Mouse (Mus musculus): ENCODE data around the gene Rgl1.

The Rgl1 gene

DNA sequence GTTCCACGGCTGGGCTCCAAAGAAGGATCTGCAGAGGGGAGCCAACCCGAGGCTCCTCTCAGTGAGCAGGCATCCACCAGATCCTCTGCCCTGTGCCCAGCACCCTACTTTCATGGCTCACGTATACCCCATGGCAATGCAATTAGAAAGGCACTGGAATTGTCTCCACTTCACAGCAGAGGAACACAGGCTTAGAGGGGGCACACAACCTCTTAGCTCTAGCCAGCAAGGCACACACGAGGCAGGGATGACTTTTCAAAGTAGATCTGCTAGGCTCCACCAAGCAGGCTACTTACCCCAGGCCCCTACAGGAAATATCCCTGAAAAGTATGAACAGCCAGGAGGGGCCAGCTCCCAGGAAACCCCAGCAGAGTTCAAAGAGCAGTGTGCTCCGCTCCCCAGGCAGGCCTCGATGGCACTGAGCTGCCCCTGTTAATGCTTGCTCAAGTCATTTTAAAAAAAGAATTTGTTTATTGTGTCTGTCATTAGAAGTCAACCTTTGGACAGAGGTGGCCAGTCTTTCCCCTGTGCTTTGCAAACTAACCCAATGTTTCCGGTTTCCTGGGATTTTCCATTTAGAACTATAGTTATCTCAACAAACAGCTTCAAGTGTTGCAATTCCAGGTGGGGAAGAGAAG is 151.3 kb downstream of the Rgl1 start:
- DNase-seq (ENCODE audit: low spot score): no peak

DNA sequence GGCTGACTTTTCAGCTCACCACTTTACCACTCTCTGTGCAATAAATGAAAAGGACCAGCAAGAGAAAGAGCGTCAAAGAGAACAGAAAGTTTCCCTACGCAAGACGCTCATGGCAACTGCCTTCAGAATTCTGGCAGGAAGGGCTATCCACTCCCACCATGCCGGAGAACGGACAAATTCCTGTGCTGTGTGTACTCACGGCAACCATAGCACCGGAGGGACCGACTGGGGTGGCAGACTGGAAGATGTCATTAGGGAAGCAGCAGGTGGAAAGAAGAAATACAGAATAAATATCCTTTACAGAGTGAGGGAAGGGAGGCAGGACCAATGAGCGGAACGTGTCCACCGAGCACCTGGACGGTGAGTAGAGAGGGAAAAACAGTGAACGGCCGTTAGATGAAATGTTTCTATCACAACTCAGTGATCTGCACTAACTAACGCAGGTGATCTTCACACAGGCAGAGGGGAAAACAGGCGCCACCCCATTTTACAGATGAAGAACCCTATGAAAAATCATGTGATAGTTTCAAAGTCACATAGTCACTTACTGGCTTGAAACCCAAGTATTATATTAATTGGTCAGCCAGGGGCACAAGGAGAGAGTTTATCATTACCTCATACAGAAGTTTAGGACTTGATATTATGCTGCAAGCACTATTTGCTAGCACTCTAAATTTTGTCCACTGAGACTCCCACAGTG is 152.8 kb downstream of the Rgl1 start:
- no peak for DNase-seq (ENCODE audit: low spot score)

DNA sequence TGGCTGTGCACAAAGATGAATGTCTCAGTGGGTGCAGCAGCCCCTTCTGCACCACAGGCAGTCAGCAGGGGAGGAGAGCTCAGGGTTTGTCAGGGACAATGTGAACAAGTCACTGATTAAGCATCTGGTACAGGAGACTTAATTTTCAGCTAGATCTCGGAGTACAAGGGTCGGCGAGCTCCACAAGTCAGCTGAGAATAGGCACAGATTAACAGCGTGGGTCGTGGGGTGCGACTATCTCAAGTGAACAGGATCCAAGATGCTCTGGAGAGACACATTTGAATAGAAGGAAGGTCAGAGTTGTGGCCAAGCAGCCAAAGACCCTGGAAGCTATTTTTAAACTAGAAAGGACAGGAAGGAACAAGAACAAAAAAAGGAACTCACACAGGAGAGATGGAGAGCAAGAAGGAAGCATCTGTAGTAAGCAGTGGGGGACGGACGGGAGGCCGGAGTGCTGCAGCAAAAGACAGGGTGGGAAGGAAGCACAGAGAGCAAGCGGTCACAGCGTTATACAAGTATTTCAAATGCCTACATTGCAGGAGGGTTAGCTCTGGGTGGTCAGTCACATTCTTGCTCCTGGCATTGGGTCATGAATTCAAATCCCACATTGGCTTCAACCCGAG is 153.5 kb downstream of the Rgl1 start:
- DNase-seq (ENCODE audit: low spot score): no peak

DNA sequence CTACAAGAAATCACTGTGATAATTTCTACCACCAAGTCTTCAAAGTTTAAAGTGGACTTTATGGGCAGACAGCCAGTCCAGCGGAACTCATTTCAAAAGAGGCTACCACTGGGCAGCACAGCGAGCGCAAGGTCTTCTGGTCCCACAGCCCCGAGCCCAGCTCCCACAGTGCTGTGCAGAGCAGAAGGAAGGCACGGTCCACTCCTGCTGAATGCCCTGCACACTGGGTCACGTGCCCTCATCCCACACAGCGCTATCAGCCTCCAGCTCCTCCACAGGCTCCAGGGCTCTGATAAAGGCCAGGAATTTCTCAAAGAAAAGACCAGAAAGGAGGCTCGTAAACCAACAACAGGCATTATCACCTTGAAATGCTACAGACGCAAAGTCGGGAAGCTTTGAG is 156.6 kb downstream of the Rgl1 start:
- DNase-seq (ENCODE audit: low spot score): no peak

DNA sequence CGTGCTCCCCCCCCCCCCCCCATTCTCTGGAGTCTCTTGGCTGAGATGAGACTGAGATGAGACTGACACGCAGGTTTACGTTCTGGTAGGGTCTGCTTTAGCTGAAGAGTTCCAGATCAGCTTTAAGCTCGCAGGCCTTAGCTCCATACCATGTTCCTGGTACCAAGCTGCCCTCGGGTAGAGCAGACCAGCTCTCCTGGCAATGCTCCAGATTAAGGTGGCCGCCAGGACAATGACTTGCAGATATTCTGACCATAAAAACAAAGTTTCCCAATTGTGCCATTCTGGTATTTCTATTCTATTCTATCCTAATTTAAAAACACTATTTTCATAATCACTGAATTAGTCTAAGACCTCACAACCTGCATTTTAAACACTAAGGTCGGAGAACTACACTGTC is 157.1 kb downstream of the Rgl1 start:
- no peak for DNase-seq (ENCODE audit: low spot score)

DNA sequence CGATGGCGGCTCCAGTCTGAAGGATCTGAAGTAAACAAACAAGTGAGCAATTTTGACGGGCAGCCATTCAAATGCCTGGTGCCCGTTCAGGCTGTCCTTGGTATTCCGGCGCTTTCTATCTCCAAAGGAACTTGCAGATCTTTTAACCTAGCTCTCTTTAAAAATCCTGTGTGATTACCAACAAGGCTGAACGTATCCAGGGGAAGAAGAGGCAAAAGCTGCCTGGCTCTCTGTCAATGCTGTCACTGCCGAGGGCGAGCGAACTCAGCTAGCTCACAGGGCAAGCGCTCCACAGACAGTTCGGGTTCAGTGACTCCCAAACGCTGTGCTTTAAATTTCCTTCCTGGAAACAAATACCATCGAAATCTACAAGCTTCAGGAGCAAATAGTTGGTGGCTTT is 158.4 kb downstream of the Rgl1 start:
- DNase-seq (ENCODE audit: low spot score): no peak

DNA sequence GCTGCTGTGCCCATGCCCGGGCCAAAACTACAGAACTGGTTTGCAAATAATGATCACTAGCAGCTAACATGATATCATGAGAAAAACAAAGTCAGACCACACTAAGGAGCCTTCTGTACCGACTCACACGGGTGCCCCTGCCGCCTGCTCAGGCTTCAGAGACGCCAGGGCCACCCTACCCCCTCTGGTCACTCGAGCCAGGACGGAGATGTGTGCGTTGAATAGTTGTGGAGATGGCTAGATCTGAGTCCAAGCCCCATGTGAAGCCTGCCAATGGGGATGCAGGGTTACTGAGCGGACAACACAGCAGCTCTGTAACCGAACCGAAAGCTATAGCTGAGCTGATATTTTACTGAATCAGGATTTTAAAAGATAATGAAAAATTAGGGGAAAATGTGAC is 159.4 kb downstream of the Rgl1 start:
- DNase-seq (ENCODE audit: low spot score): no peak

DNA sequence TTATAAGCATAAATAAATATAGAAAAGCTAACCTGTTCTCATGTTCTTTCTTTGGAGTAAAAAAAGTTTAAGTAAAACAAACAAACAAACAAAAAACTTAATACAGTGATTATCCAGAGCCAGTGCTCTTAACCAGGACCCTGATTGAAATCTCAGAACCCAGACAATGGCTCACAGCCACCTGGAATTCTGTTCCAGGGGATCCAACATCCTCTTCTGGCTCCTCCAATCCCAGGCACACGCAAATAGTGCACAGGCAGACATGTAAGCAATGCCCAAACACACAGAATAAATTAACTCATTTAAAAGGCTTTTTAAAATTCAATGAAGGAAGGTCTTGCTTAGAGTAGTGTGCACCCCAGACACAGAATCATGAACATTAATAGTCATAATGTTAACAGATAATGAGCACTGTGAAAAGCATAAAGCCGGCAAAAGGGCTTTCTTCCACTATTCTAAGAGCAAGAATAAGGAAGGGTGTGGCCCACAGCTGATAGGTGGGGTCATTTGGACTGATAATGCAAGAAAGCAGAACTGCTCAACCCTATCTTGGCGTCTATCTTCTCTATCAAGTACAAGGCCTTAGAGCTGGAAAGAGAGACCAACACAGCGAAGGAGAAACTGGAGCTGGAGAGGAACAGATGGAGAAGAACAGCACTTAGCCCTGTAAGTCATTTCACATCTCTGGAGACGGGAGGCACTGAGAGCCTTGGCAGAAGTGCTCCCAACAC is 160.1 kb downstream of the Rgl1 start:
- no peak for DNase-seq (ENCODE audit: low spot score)

DNA sequence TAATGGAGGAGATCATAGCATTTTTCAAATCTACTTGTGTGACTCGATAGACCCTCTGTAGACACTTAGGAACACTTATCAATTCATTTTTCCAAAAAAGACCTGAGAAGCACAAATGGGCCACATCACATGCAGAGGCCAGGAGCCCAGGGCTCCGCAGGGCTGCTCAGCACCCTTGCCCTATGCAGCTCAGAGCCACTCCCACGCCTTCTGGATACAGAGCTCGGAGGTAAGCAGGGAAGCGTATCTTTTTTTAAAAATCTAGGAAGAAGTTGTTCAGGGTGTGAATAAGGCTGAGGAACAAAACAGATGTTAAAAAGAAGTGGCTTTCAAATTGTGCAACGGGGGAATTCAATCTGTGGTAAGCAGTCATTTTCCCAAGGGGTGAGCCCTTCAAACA is 162.0 kb downstream of the Rgl1 start:
- DNase-seq (ENCODE audit: low spot score): no peak

DNA sequence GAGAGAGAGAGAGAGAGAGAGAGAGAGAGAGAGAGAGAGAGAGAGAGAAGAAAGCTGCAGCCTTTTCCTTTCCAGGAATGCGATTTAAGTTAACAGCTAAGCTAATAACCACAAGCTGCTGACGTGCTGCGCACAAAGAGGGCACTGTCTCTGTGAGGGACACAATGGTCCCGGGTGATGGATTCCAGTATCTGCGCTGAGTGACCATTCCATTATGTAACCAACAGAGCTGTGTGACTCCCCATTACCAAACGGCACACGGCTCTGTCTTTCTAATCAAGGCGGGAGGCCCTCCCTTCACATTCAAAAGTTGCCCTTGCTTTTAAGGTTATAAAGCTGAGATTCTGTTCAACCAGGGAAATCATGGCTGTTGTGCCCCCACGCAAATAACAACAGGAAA is 162.5 kb downstream of the Rgl1 start:
- no peak for DNase-seq (ENCODE audit: low spot score)

DNA sequence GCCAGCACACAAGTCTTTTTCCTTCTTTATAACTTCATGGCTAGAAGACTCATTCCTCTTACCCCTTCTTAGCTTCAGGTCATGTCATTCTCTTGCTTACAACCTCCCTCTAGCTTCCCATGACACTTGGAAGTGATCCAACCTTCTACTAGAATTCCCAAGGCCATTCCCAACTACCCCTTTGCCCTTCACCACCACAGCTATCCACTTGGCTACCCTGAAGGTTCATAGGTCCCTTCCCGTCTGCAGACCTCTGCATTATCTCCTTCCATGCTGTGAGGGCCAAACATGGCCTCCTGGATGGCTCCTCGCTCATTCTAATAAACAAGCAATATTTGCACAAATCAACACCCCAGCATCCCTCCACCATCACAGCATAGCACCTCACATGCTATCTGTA is 165.7 kb downstream of the Rgl1 start:
- no peak for DNase-seq (ENCODE audit: low spot score)

DNA sequence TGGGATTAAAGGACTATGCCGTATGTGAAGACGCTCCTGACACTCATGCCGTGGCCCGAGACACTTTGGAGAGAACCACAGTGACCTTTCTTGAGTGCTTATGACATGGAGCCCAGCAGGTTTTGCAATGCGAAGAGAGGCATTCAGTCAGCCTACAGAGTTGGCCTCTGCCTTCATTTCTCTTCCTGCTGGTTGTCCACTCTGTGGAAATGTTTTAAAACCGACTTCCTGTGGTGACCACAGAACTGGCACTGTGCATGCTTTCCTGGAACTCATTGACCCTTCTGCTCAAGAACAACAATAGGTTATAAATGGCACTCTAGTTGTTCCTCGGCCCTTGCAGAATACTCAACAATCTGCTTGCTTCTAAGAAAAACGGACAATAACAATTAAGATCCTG is 166.8 kb downstream of the Rgl1 start:
- no peak for DNase-seq (ENCODE audit: low spot score)

DNA sequence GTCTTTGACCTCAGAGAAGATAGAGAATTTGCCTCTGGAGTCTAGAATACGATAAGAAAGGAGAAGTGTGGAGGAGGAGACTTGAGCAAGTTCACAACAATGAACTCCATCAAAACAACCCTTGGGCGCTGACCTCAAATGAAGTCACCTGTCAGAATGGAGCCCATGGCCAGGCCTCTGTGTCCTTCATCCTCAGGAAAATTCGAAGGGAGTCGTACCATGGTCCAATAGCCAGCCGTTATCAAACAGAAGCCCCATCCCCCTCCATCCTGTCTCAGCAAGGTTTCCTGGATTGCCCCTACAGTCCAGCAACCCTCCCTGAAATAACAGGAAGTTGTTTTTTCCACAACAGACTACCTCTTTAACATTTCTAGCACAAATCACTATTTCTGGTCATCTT is 171.5 kb downstream of the Rgl1 start:
- no peak for DNase-seq (ENCODE audit: low spot score)

DNA sequence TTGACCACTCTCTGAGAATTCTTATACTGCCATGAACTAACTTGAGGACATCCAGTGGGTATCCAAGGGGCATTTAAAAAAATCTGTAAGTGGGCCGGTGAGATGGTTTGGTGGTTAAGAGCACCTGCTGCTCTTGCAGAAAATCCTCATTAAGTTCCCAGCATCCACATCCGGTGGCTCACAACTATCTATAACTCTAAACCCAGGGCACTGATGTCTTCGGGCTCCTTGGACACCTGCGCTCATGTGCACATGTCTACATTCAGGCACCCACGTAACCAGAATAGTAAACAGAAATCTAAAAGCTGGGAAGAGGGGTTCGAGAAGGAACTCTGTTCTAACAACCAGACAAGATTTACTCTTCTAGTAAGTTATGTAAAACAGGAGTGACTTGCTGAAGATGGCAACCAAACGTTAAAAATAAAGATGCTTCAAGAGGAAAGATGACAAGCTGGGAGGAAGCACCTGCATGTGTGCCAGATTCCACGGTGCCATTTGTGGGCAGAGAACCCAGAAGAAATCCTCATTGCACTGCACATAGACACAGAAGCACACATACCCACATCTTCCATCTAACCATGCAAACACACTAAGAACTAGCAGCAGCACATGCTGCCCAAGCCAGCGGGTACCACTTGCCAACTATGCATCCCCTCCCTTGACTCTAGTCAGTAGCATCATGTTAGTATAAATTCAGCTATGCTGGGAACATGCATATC is 172.2 kb downstream of the Rgl1 start:
- DNase-seq (ENCODE audit: low spot score): no peak

DNA sequence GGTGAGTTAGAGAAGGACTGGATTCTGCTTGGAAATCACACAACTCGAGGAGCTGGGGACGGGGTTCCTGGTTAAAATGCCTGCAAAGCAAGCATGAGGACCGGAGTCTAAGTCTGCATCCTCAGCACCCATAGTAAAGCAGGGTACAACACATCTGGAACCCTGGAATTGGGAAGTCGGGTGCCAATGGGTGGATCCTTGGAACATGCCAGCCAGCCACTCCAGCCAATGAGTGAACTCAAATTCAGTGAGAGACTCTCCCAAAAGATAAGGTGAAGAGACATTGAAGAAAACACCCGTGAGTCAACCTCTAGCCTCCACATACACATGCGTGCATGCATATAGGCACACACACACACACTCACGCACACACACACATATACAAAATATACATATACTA is 172.8 kb downstream of the Rgl1 start:
- DNase-seq (ENCODE audit: low spot score): no peak

DNA sequence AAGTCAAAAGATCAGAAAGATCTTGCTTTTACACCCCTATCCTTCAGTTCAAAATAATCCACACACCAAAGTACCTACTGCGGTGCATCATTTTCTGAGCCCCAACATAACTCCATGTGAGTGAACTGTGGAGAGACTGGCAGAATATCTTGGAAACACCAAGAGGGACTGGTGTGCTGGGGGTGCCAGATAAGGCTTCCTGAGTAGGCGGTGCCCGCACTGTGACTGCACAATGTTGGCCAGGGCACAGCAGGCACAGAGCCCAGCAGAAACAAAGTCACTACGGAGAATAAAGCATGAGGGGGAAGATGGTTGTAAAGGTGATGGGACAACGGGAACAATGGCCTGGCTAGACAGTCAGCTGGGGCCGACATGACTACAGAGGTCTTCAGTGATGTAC is 173.5 kb downstream of the Rgl1 start:
- no peak for DNase-seq (ENCODE audit: low spot score)

DNA sequence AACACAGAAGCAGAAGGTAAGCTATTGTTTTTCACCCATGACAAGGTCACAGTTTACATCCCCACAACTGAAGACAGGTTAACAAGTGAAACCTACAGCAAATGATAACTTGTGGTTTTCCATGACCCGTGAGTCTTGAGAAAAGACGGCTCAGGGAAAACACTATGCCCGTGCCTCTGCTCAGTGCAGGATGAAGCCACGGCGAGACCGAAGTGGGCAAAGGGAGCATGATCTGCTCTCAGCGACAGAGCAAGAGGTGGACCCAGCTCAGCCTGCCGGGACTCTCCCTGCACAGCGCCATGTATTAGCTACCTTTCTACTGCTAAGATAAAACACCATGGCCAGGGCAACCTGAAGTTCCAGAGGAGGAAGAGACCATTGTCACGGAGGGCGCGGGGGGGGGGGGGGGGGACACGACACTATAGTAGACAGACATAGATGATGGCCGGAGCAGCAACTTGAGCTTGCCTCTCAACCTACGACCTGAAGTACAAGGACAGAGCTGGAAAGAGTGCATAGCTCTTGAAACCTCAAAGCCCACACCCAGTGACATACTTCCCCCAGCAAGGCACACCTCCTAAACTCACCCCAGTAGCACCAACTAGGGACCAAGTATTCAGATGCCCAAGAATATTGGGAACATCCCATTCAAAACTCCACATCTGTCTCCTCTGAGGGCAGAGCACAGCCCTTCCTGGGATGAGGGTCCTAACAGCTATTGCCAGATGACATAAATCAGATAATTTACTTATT is 174.2 kb downstream of the Rgl1 start:
- DNase-seq (ENCODE audit: low spot score): no peak

DNA sequence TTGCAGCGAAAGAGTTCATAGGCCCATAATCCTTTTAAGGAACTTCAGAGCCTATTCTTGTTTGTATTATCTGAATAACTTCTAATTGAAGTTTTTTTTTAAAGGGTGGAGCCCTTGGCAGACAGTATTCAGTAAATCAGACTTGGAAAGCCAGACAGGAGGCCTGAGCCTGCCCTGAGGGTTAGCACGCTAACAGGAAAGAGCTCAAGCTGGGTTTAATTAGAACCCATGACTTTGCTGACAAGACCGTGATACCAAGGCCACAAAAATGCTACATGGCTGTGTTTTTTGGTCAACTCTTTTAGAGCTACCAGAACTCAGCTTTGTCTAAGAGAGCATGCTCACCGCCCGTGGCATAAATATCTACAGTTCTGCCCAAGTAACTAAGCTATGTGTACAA is 175.8 kb downstream of the Rgl1 start:
- DNase-seq (ENCODE audit: low spot score): no peak

DNA sequence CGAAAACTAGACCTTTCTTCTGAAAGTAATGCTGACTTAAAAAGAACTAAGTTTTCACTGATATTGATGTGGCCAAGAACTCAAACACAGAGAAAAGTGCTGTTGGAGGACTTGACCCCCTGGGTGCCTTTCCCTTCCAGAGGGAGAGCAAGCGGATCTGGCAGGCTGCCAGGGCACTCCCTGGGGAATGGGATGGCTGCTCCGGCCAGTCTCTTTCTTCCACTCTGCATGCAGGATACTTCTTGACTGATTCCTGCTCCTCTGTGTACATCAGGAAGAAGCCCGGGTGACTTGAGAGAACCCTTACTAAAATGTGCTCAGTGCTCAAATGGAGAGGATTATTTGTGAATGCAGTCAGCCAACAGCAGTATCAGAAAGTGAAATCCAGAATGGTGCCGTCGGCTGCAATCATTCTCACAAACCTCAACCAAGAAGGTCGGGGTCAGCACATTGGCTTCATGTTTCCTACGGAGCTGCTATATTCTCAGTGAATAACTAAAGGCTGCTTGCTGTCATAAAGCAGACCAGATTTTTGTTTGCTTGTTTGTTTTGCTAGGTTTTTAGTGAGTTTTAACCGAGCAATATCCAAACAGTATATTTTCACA is 176.7 kb downstream of the Rgl1 start:
- DNase-seq (ENCODE audit: low spot score): no peak

DNA sequence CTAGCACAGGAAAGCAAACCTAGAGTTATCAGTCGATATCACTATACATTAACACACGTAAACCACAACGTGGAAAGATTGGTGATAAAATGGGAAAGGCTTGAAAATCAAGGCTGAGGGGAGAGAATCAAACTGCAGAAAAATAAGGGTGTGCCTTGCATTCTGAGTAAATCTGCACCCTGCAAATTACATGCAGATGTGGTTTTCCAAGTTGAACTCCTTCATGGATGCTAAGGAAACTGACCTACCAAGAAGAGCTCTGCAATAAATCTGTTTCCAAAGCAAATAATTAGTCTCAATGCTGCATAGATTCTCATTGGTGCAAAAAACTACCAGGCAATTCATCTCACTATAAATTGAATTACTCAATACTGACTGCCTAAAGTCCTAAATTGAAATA is 178.7 kb downstream of the Rgl1 start:
- no peak for DNase-seq (ENCODE audit: low spot score)

DNA sequence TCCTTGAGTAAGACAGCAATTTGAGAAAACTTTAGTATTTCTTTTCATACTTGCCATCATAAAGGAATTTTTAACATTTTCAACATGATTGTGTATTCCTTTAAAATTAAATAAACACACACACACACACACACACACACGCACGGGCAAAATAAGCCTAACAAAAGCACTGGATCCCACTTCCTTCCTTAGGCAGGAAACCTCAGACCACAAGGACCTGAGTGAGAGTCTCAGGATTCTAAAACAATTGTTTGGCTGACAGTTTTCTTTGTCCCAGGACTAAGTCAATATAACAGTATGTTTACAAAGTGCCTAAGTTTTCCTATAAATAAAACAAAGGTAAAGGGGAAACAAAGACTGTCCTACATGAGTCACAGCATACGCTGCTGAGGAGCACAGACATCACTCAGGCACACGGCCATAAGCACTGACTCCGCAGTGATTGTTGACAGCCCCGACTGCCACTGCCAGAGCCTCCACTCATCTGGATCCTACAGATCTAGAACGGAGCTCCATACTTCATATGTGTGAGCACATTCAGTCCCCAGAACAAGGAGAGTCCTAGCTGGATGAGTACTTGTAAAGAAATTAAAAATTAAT is 180.7 kb downstream of the Rgl1 start:
- no peak for DNase-seq (ENCODE audit: low spot score)
